Mouse (Mus musculus) monocyte, adult 2 months (primary cell): Measurements from ENCODE around the gene Cdc26.

Experiments used
- DNase-seq, 2 experiments: peaks; one replicate each; pipeline ENCODE4 v3.0.0; 2022; ENCODE audit warnings: low spot score in 2 of 2, low read depth in 1 of 2

The Cdc26 gene

GRCm38 (mm10) chr4:62361997-62362396, 46.4 kb downstream of the Cdc26 start:
- no peak for DNase-seq

- DNase-seq = no peak
Observed at GRCm38 (mm10) chr4:62361571-62361970, 46.9 kb downstream of the Cdc26 start.

- DNase-seq = no peak
Observed at GRCm38 (mm10) chr4:62360805-62361455, 47.5 kb downstream of the Cdc26 start.

GRCm38 (mm10) chr4:62360088-62360804, 48.2 kb downstream of the Cdc26 start, which contains the start of the genes Fkbp15 and Slc31a1:
Fkbp15 (minus strand) TSS chr4:62360548.
Slc31a1 (plus strand) TSS chr4:62360727.
- DNase-seq = peak; percentile 95 to 99

- no peak for DNase-seq
Observed at GRCm38 (mm10) chr4:62359256-62359775, 49.1 kb downstream of the Cdc26 start.

- DNase-seq = no peak
Observed at GRCm38 (mm10) chr4:62357631-62358148, 50.8 kb downstream of the Cdc26 start.

- peak in 1 of 2 experiments; percentile 20 for DNase-seq
Observed at GRCm38 (mm10) chr4:62349371-62349770, 59.1 kb downstream of the Cdc26 start.

GRCm38 (mm10) chr4:62348329-62348705, 60.1 kb downstream of the Cdc26 start:
- no peak for DNase-seq

- no peak for DNase-seq
Observed at GRCm38 (mm10) chr4:62347605-62348328, 60.7 kb downstream of the Cdc26 start.

- no peak for DNase-seq
Observed at GRCm38 (mm10) chr4:62345827-62346226, 62.6 kb downstream of the Cdc26 start.

- no peak for DNase-seq
Observed at GRCm38 (mm10) chr4:62344000-62344399, 64.4 kb downstream of the Cdc26 start.

GRCm38 (mm10) chr4:62338536-62338935, 69.9 kb downstream of the Cdc26 start:
- DNase-seq = no peak
